Mouse (Mus musculus) CH12.LX (cell line): ENCODE measurements around the gene Stx8.

Experiments used
- CTCF ChIP-seq, 2 experiments: IDR thresholded peaks in 1 of 2; conservative IDR thresholded peaks in 1 of 2; 2 replicates each; pipeline ENCODE4 v1.5.1; 2011 to 2012; ENCODE audit warnings: low read depth in 2 of 2, low read length in 2 of 2, improper control_type of control experiment in 1 of 2, inconsistent platforms in 1 of 2, mild to moderate bottlenecking in 1 of 2, moderate library complexity in 1 of 2
- E2F4 ChIP-seq: IDR thresholded peaks from 2 replicates; pipeline ENCODE4 v1.6.1; 2011; ENCODE audit warnings: low read depth, low read length, improper control_type of control experiment; ENCODE audit not compliant: insufficient replicate concordance
- POLR2AphosphoS2 ChIP-seq: IDR thresholded peaks from 2 replicates; pipeline ENCODE4 v1.6.1; 2011; ENCODE audit warnings: low read depth, low read length, improper control_type of control experiment
- SIN3A ChIP-seq: IDR thresholded peaks from 2 replicates; pipeline ENCODE4 v1.6.1; 2012; ENCODE audit warnings: low read length, improper control_type of control experiment, inconsistent platforms
- USF2 ChIP-seq: conservative IDR thresholded peaks from 2 replicates; pipeline ENCODE4 v1.6.1; 2011; ENCODE audit warnings: low read depth, low read length, improper control_type of control experiment
- ZMIZ1 ChIP-seq: IDR thresholded peaks from 2 replicates; pipeline ENCODE4 v1.6.1; 2012; ENCODE audit warnings: low read depth, mild to moderate bottlenecking, inconsistent platforms, low read length, improper control_type of control experiment

DNA sequence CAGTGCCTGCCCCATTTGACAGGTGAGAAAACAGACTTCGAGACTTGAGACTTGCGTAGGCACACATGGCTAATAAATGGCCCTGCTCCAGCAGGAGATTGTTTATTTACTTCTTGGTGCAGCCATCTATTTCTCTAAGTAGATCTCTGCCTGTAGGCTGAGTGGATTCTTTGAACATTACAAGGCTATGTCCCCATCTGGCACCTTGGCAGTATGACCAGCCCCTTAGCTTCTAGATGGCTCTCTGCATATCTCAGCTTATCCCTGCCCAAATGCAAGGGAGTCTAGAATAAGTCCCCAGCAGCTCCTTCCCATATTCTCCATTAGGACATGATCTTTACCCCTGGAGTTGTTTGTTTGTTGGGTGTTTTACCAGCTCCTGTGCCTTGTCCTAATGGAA lies 72.1 kb downstream of the Stx8 start:
- TF ChIP-seq SIN3A (no peak), CTCF (conservative IDR thresholded peaks at IDR 0.05 in 1 of 2, IDR thresholded peaks at IDR 0.05 in 1 of 2; ENCODE audit: low read depth in 2 of 2, low read length in 2 of 2) (no peak), USF2 (no peak), ZMIZ1 (no peak), E2F4 (no peak), POLR2AphosphoS2 (no peak)
